Mouse (Mus musculus) MEL (cell line): ENCODE measurements around the gene Impdh2. TPM values are rescaled to one million over a fixed set of nuclear protein-coding genes. Genes with fewer than 3 reads are reported as not detected.

Experiments
- DNase-seq: peaks from one replicate; pipeline ENCODE4 v3.0.0; 2011; ENCODE audit warnings: low read depth, low spot score
- H3K27ac ChIP-seq: 2 replicates; pipeline ENCODE4 v1.5.1; 2012; ENCODE audit warnings: low read depth, mild to moderate bottlenecking, control low read depth, low read length, moderate library complexity; ENCODE audit not compliant: control insufficient read depth
- H3K27me3 ChIP-seq, 2 experiments: fragments of 150-350 bp in 1 of 2; sonication (generic) in 1 of 2; 2 replicates each; pipeline ENCODE4 v1.6.1; 2012; ENCODE audit warnings: low read length in 2 of 2, mild to moderate bottlenecking in 2 of 2, improper control_type of control experiment in 1 of 2, moderate library complexity in 1 of 2; ENCODE audit not compliant: insufficient read depth in 2 of 2, control insufficient read depth in 1 of 2
- H3K36me3 ChIP-seq, 2 experiments: 2 replicates each; pipeline ENCODE4 v1.6.1; 2012 to 2014; ENCODE audit warnings: low read length in 2 of 2, improper control_type of control experiment in 1 of 2, inconsistent platforms in 1 of 2, mild to moderate bottlenecking in 1 of 2; ENCODE audit not compliant: insufficient read depth in 2 of 2, control insufficient read depth in 1 of 2
- H3K4me1 ChIP-seq, 2 experiments: fragments of 150-350 bp in 1 of 2; sonication (generic) in 1 of 2; 2 replicates each; pipeline ENCODE4 v1.6.1; 2012; ENCODE audit warnings: low read length in 2 of 2, improper control_type of control experiment in 1 of 2, mild to moderate bottlenecking in 1 of 2; ENCODE audit not compliant: insufficient read depth in 2 of 2, control insufficient read depth in 1 of 2
- H3K4me3 ChIP-seq, 2 experiments: fragments of 150-350 bp in 1 of 2; sonication (generic) in 1 of 2; 2 replicates each; pipeline ENCODE4 v1.5.1; 2012; ENCODE audit warnings: low read depth in 2 of 2, low read length in 2 of 2, mild to moderate bottlenecking in 2 of 2, moderate library complexity in 2 of 2, control low read depth in 1 of 2, improper control_type of control experiment in 1 of 2; ENCODE audit not compliant: control insufficient read depth in 1 of 2, insufficient read depth in 1 of 2
- H3K79me2 ChIP-seq: 2 replicates; pipeline ENCODE4 v1.6.1; 2012; ENCODE audit warnings: mild to moderate bottlenecking, low read length, moderate library complexity; ENCODE audit not compliant: control insufficient read depth, poor library complexity, insufficient read depth
- H3K9ac ChIP-seq: 2 replicates; pipeline ENCODE4 v1.6.1; 2012; ENCODE audit warnings: low read depth, mild to moderate bottlenecking, control low read depth, low read length, moderate library complexity; ENCODE audit not compliant: control insufficient read depth, poor library complexity, severe bottlenecking
- H3K9me3 ChIP-seq: fragments of 150-350 bp; sonication (generic); replicated peaks from 2 replicates; pipeline ENCODE4 v1.6.1; 2012; ENCODE audit warnings: mild to moderate bottlenecking, low read length, improper control_type of control experiment, moderate library complexity; ENCODE audit not compliant: insufficient read depth
- BHLHE40 ChIP-seq: IDR thresholded peaks from 2 replicates; pipeline ENCODE4 v1.6.1; 2012; ENCODE audit warnings: low read depth, mild to moderate bottlenecking, inconsistent platforms, low read length, improper control_type of control experiment, borderline replicate concordance
- CHD1 ChIP-seq: IDR thresholded peaks from 2 replicates; pipeline ENCODE4 v1.6.1; 2012; ENCODE audit warnings: low read depth, mild to moderate bottlenecking, inconsistent platforms, low read length, improper control_type of control experiment
- CHD2 ChIP-seq: IDR thresholded peaks from 2 replicates; pipeline ENCODE4 v1.6.1; 2011; ENCODE audit warnings: low read length, improper control_type of control experiment
- ELF1 ChIP-seq: IDR thresholded peaks from 2 replicates; pipeline ENCODE4 v1.6.1; 2014; ENCODE audit warnings: low read depth, mild to moderate bottlenecking, inconsistent platforms, low read length, improper control_type of control experiment, moderate library complexity
- EP300 ChIP-seq, 2 experiments: IDR thresholded peaks; 2 replicates each; pipeline ENCODE4 v1.6.1; 2011; ENCODE audit warnings: improper control_type of control experiment in 2 of 2, low read length in 2 of 2, low read depth in 1 of 2, mild to moderate bottlenecking in 1 of 2
- ETS1 ChIP-seq: IDR thresholded peaks from 2 replicates; pipeline ENCODE4 v1.6.1; 2012; ENCODE audit warnings: low read depth, mild to moderate bottlenecking, inconsistent platforms, low read length, improper control_type of control experiment, moderate library complexity
- GATA1 ChIP-seq: IDR thresholded peaks from 2 replicates; pipeline ENCODE4 v1.6.1; 2011; ENCODE audit warnings: low read depth, low read length, improper control_type of control experiment
- KAT2A ChIP-seq: conservative IDR thresholded peaks from 2 replicates; pipeline ENCODE4 v1.6.1; 2012; ENCODE audit warnings: low read depth, low read length, improper control_type of control experiment, inconsistent platforms
- MAX ChIP-seq: IDR thresholded peaks from 2 replicates; pipeline ENCODE4 v1.6.1; 2011; ENCODE audit warnings: low read length, improper control_type of control experiment
- MAZ ChIP-seq: IDR thresholded peaks from 2 replicates; pipeline ENCODE4 v1.6.1; 2012; ENCODE audit warnings: low read depth, mild to moderate bottlenecking, inconsistent platforms, low read length, improper control_type of control experiment
- MEF2A ChIP-seq: IDR thresholded peaks from 2 replicates; pipeline ENCODE4 v1.6.1; 2014; ENCODE audit warnings: low read depth, mild to moderate bottlenecking, inconsistent platforms, low read length, improper control_type of control experiment; ENCODE audit not compliant: poor library complexity, insufficient replicate concordance, severe bottlenecking; ENCODE audit errors: extremely low read depth
- MXI1 ChIP-seq: IDR thresholded peaks from 2 replicates; pipeline ENCODE4 v1.6.1; 2011; ENCODE audit warnings: mild to moderate bottlenecking, low read depth, low read length, improper control_type of control experiment
- MYB ChIP-seq: IDR thresholded peaks from 2 replicates; pipeline ENCODE4 v1.6.1; 2011; ENCODE audit warnings: mild to moderate bottlenecking, low read depth, low read length, improper control_type of control experiment
- NRF1 ChIP-seq: IDR thresholded peaks from 2 replicates; pipeline ENCODE4 v1.6.1; 2014; ENCODE audit warnings: low read depth, mild to moderate bottlenecking, inconsistent platforms, low read length, improper control_type of control experiment, moderate library complexity; ENCODE audit not compliant: poor library complexity, insufficient read depth, severe bottlenecking
- POLR2A ChIP-seq, 2 experiments: IDR thresholded peaks; 2 replicates each; pipeline ENCODE4 v1.6.1; 2011 to 2012; ENCODE audit warnings: low read length in 2 of 2, mild to moderate bottlenecking in 2 of 2, control low read depth in 1 of 2, improper control_type of control experiment in 1 of 2, low read depth in 1 of 2, moderate library complexity in 1 of 2; ENCODE audit not compliant: control insufficient read depth in 1 of 2, insufficient read depth in 1 of 2, poor library complexity in 1 of 2
- POLR2AphosphoS2 ChIP-seq: IDR thresholded peaks from 2 replicates; pipeline ENCODE4 v1.6.1; 2011; ENCODE audit warnings: low read length, improper control_type of control experiment
- POLR2AphosphoS5 ChIP-seq: IDR thresholded peaks from 2 replicates; pipeline ENCODE4 v1.6.1; 2012; ENCODE audit warnings: low read depth, borderline replicate concordance, mild to moderate bottlenecking, inconsistent platforms, low read length, moderate library complexity, mixed read lengths
- RAD21 ChIP-seq: IDR thresholded peaks from 2 replicates; pipeline ENCODE4 v1.6.1; 2011; ENCODE audit warnings: mild to moderate bottlenecking, low read depth, low read length, improper control_type of control experiment
- SMC3 ChIP-seq: IDR thresholded peaks from 2 replicates; pipeline ENCODE4 v1.6.1; 2011; ENCODE audit warnings: low read depth, low read length, improper control_type of control experiment
- TAL1 ChIP-seq: IDR thresholded peaks from 2 replicates; pipeline ENCODE4 v1.6.1; 2012; ENCODE audit warnings: mild to moderate bottlenecking, inconsistent platforms, low read length, moderate library complexity, mixed read lengths
- TCF12 ChIP-seq: IDR thresholded peaks from 2 replicates; pipeline ENCODE4 v1.6.1; 2014; ENCODE audit warnings: low read depth, mild to moderate bottlenecking, inconsistent platforms, low read length, improper control_type of control experiment, moderate library complexity
- UBTF ChIP-seq: IDR thresholded peaks from 2 replicates; pipeline ENCODE4 v1.6.1; 2012; ENCODE audit warnings: low read depth, mild to moderate bottlenecking, inconsistent platforms, low read length, improper control_type of control experiment, moderate library complexity, borderline replicate concordance; ENCODE audit not compliant: insufficient read depth
- USF1 ChIP-seq: IDR thresholded peaks from 2 replicates; pipeline ENCODE4 v1.6.1; 2014; ENCODE audit warnings: low read depth, mild to moderate bottlenecking, inconsistent platforms, low read length, improper control_type of control experiment, moderate library complexity
- USF2 ChIP-seq, 2 experiments: IDR thresholded peaks; 2 replicates each; pipeline ENCODE4 v1.6.1; 2011 to 2012; ENCODE audit warnings: improper control_type of control experiment in 2 of 2, low read length in 2 of 2, borderline replicate concordance in 1 of 2, inconsistent platforms in 1 of 2, low read depth in 1 of 2, mild to moderate bottlenecking in 1 of 2; ENCODE audit not compliant: insufficient read depth in 1 of 2
- ZKSCAN1 ChIP-seq: IDR thresholded peaks from 2 replicates; pipeline ENCODE4 v1.6.1; 2012; ENCODE audit warnings: low read depth, mild to moderate bottlenecking, inconsistent platforms, low read length, improper control_type of control experiment, moderate library complexity
- ZMIZ1 ChIP-seq: IDR thresholded peaks from 2 replicates; pipeline ENCODE4 v1.6.1; 2012; ENCODE audit warnings: low read depth, mild to moderate bottlenecking, inconsistent platforms, low read length, improper control_type of control experiment, moderate library complexity
- ZNF384 ChIP-seq: IDR thresholded peaks from 2 replicates; pipeline ENCODE4 v1.6.1; 2012; ENCODE audit warnings: low read depth, mild to moderate bottlenecking, inconsistent platforms, low read length, improper control_type of control experiment
- polyA plus RNA-seq, 2 experiments: library from polyadenylated mRNA; stranded (reverse) in 1 of 2; unstranded in 1 of 2; fragments of >175 nt in 1 of 2; fragments of >200 nt in 1 of 2; gene quantifications; 2 replicates each; pipeline versions ENCODE4 v1.2.1 to v1.2.4; 2012; ENCODE audit warnings: low replicate concordance in 2 of 2, low read depth in 1 of 2; ENCODE audit not compliant: insufficient read length in 2 of 2, insufficient read depth in 1 of 2, missing spikeins in 1 of 2
- total RNA-seq: library from RNA; depleted of rRNA; stranded (reverse); fragments of 300-350 nt; gene quantifications from 2 replicates; pipeline ENCODE4 v1.2.3, GENCODE M21; 2012

The Impdh2 gene
- total and polyA plus RNA-seq, 3 experiments = 519 to 550 TPM; not detected in 1

- H3K9ac ChIP-seq = peak overlapping the region; percentile 92
- peaks cover 11 to 38% of the 10 kb centered on the region in 2 experiments for H3K36me3 ChIP-seq
- peaks cover 6 to 17% of the 10 kb centered on the region in 2 experiments for H3K4me1 ChIP-seq
- no peaks in the 10 kb centered on the region for H3K27me3 ChIP-seq
- TF ChIP-seq MEF2A = no peak
- TF ChIP-seq CHD1 = peak; percentile 92; the same call in 1 of the 2 replicates
- peak; percentile 56 for TF ChIP-seq USF1
- TF ChIP-seq GATA1 = no peak
- TF ChIP-seq ZNF384 = peak; percentile 95
- no peak for TF ChIP-seq MXI1
- TF ChIP-seq NRF1 = peak; percentile 66
- TF ChIP-seq RAD21 = no peak
- no peak for TF ChIP-seq CHD2
- TF ChIP-seq EP300 (IDR thresholded peaks at IDR 0.05; ENCODE audit: low read depth in 1 of 2, low read length in 2 of 2) = no peak
- 0 out of 2 replicates have a peak, but pooled peaks have one; percentile 41 for TF ChIP-seq ETS1
- TF ChIP-seq POLR2AphosphoS2 = no peak
- TF ChIP-seq ZKSCAN1 = no peak; the same call in 1 of the 2 replicates
- TF ChIP-seq POLR2A (IDR thresholded peaks at IDR 0.05; ENCODE audit: control insufficient read depth in 1 of 2, insufficient read depth in 1 of 2, low read depth in 1 of 2, low read length in 2 of 2, poor library complexity in 1 of 2) = peak in 1 of 2 experiments; percentile 2; a peak in 1 of 4 replicates
- H3K79me2 ChIP-seq = peaks cover 38% of the 10 kb centered on the region
- DNase-seq = peak; percentile 89
- H3K27ac ChIP-seq = peak overlapping the region; percentile 91
- H3K4me3 ChIP-seq = peak overlapping the region; percentile 81 to 84
- H3K9me3 ChIP-seq = no peaks in the 10 kb centered on the region
Observed at GRCm38 (mm10) chr9:108517253-108517930, 42.7 kb upstream of the Impdh2 start.

GRCm38 (mm10) chr9:108517931-108518332 is 42.2 kb upstream of the Impdh2 start:
- peaks cover 6 to 17% of the 10 kb centered on the region in 2 experiments for H3K4me1 ChIP-seq
- H3K27ac ChIP-seq = peak overlapping the region; percentile 79
- no peaks in the 10 kb centered on the region for H3K27me3 ChIP-seq
- H3K9me3 ChIP-seq = no peaks in the 10 kb centered on the region
- peaks cover 11 to 40% of the 10 kb centered on the region in 2 experiments for H3K36me3 ChIP-seq
- H3K79me2 ChIP-seq = peaks cover 40% of the 10 kb centered on the region
- H3K4me3 ChIP-seq = peak overlapping the region; percentile 81 to 84
- H3K9ac ChIP-seq = peak overlapping the region; percentile 92
- peak; percentile 91 for DNase-seq
- peak; percentile 70 for TF ChIP-seq MAX
- peak; percentile 74 for TF ChIP-seq MAZ
- TF ChIP-seq USF2 (IDR thresholded peaks at IDR 0.05; ENCODE audit: borderline replicate concordance in 1 of 2, insufficient read depth in 1 of 2, low read depth in 1 of 2, low read length in 2 of 2) = no peak
- 0 out of 2 replicates have a peak, but pooled peaks have one; percentile 6 for TF ChIP-seq MYB
- peak; percentile 50 for TF ChIP-seq KAT2A
- TF ChIP-seq CHD1 = peak; percentile 93; the same call in 1 of the 2 replicates
- no peak for TF ChIP-seq TAL1
- TF ChIP-seq POLR2A (IDR thresholded peaks at IDR 0.05; ENCODE audit: control insufficient read depth in 1 of 2, insufficient read depth in 1 of 2, low read depth in 1 of 2, low read length in 2 of 2, poor library complexity in 1 of 2) = peak in 1 of 2 experiments; percentile 61; a peak in 2 of 4 replicates
- TF ChIP-seq ZNF384 = peak; percentile 89
- peak; percentile 18; the same call in 1 of the 2 replicates for TF ChIP-seq GATA1
- TF ChIP-seq ZMIZ1 = no peak
- TF ChIP-seq USF1 = no peak
- TF ChIP-seq SMC3 = 0 out of 2 replicates have a peak, but pooled peaks have one; percentile 11
- TF ChIP-seq UBTF = no peak
- no peak for TF ChIP-seq BHLHE40
- peak in 1 of 2 experiments; percentile 52; a peak in 3 of 4 replicates for TF ChIP-seq EP300 (IDR thresholded peaks at IDR 0.05; ENCODE audit: low read depth in 1 of 2, low read length in 2 of 2)
- no peak for TF ChIP-seq TCF12
- TF ChIP-seq ELF1 = peak; percentile 37; the same call in 1 of the 2 replicates
- TF ChIP-seq MXI1 = peak; percentile 92
- no peak for TF ChIP-seq POLR2AphosphoS5
